Mouse (Mus musculus): Measurements from ENCODE around the gene Smim11. TPM values are rescaled to one million over a fixed set of nuclear protein-coding genes. Genes with fewer than 3 reads are reported as not detected.

Gene Smim11
- 65.6 and 74.9 TPM in 2 replicates for polyA plus RNA-seq (2015; fragmentation: Nextera tagmentation; extraction: Ambion mirVana)

DNA sequence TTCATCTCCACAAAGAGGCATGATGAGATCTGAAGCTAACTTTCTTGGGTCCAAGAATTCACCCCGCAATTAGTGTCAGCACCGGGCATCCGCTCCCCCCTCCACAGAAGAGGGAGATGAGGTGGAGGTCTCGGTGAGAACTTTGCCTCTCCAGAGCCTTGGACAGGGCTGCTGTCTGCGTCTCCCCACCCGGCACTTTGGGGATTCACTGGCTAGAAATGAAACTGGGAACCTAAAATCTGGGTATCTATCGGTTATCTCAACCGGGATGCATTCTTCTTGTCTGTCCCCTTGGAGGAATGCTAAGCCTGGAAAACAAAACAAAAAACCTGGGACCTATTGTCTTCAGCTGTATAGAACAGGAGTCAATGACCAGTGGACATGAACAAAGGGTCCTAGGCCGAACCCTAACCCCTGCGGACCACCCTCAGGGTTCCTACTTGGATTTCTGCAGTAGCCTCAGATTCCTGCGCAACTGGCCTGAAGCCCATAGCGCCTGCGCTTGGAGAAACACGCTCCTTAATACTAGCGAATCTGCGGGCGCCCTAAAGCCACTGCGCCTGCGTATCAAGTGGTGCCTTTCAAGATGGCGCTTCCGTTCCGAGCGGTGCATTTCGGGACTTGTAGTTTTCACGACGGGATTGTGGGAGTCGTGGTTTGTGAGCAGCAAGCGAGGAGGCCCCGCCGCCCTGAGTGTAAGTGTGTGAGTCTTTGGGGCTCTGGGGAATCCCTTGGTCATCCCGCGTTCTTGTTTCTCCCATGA is at the start of gene Smim11:
Gene Smim11, plus strand, starts transcription at position 638 of the 763 bp plus-strand sequence.
- 10% methylated on average over 32 of the region's 32 CpGs for WGBS (ENCODE audit: insufficient replicate concordance)
- peaks cover 34% of the 10 kb centered on the region for H3K4me1 ChIP-seq (replicated peaks)
- H3K9me3 ChIP-seq (replicated peaks), result no peaks in the 10 kb centered on the region
- H3K27me3 ChIP-seq, result no peaks in the 10 kb centered on the region
- peak within 1 kb of the TSS; percentile 48 for H3K27ac ChIP-seq
- H3K4me3 ChIP-seq (replicated peaks), result peak within 1 kb of the TSS; percentile 75
- no peaks in the 10 kb centered on the region for H3K36me3 ChIP-seq
- peak within 1 kb of the TSS; percentile 78 for H3K9ac ChIP-seq
- H3K4me2 ChIP-seq, result peak within 1 kb of the TSS; percentile 83
- ATAC-seq (ENCODE audit: low read depth) (peak; percentile 91), DNase-seq (peak; percentile 91)

DNA sequence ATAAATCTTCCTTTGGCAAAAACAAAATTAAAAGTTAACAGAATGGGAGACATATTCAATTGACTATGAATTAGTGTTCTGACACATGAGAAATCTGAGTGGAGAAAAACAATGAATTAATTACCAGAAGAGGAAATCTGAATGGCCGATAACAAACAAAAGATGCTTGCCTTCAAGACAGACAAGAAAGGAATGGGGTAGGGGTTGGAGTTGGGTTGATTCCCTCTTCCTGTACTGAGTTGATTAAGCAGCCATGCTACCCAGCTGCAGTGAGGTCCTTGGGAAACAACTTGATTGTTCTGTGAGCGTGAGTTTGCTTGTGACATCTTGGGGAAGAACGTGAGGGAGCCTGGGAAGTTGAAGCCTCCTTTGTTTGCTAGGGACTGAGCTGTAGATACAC is 46.8 kb upstream of the Smim11 start:
- ATAC-seq (ENCODE audit: low read depth) (no peak), DNase-seq (no peak)
- Histone ChIP-seq H3K4me2 (no peak overlapping the region), H3K4me1 (replicated peaks) (no peaks in the 10 kb centered on the region), H3K27me3 (no peaks in the 10 kb centered on the region), H3K9me3 (replicated peaks) (no peaks in the 10 kb centered on the region), H3K4me3 (replicated peaks) (no peak overlapping the region), H3K36me3 (no peaks in the 10 kb centered on the region), H3K27ac (no peak overlapping the region), H3K9ac (no peak overlapping the region)
- 58% methylated on average over 3 of the region's 3 CpGs for WGBS (ENCODE audit: insufficient replicate concordance)

DNA sequence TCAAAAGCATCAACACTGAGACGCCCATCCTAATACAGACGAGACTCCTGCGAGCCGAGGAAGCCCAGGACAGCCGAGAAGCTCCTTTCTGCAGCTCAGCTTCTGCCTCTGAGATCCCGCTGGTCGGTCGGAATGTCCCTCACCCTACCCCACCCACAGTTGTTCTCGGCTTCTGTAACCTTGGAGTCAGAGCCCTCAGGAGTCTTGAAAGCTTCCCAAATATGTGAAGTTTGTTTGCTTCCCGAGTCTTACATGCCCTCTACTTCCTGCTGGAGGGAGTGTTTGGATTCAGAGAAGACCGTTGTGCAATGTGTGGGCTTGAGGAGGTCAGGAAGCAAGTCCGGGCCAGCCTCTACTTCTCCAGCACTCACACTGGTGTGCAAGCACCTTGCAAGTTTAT is 33.2 kb upstream of the Smim11 start:
- Histone ChIP-seq H3K9ac (no peak overlapping the region), H3K4me1 (replicated peaks) (no peaks in the 10 kb centered on the region), H3K36me3 (no peaks in the 10 kb centered on the region), H3K4me2 (no peak overlapping the region), H3K27me3 (0 out of 2 replicates have a peak, but pooled peaks cover 4% of the 10 kb centered on the region), H3K27ac (no peak overlapping the region), H3K4me3 (replicated peaks) (no peak overlapping the region), H3K9me3 (replicated peaks) (no peaks in the 10 kb centered on the region)
- ATAC-seq (ENCODE audit: low read depth) (no peak), DNase-seq (no peak)
- 53% methylated on average over 12 of the region's 12 CpGs for WGBS (ENCODE audit: insufficient replicate concordance)

DNA sequence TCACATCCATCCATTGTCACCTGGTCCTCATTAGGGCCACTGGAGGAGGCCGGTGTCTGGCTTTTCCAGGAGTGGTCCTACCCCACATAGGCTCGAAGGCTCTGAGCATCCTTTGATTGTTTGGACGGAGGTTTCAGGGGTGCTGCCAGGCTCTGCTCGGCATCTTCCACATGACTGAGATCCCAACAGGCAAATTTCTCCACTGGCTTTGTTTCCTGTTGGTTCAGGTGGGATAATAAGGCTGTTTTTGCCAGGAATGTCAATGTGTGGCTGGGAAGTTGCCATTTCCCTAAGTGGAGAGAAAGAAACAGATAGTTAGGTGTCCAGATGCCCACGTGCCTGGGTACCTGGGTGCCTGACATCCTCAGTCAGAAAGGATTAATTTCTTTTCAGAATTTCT is 26.6 kb upstream of the Smim11 start:
- DNase-seq (no peak), ATAC-seq (ENCODE audit: low read depth) (no peak)
- no peak overlapping the region for H3K4me3 ChIP-seq (replicated peaks)
- H3K27ac ChIP-seq, result no peak overlapping the region
- H3K9me3 ChIP-seq (replicated peaks), result no peaks in the 10 kb centered on the region
- no peak overlapping the region for H3K9ac ChIP-seq
- 62% methylated on average over 5 of the region's 5 CpGs for WGBS (ENCODE audit: insufficient replicate concordance)
- no peak overlapping the region for H3K4me2 ChIP-seq
- no peaks in the 10 kb centered on the region for H3K4me1 ChIP-seq (replicated peaks)
- no peaks in the 10 kb centered on the region for H3K36me3 ChIP-seq
- H3K27me3 ChIP-seq, result no peaks in the 10 kb centered on the region

DNA sequence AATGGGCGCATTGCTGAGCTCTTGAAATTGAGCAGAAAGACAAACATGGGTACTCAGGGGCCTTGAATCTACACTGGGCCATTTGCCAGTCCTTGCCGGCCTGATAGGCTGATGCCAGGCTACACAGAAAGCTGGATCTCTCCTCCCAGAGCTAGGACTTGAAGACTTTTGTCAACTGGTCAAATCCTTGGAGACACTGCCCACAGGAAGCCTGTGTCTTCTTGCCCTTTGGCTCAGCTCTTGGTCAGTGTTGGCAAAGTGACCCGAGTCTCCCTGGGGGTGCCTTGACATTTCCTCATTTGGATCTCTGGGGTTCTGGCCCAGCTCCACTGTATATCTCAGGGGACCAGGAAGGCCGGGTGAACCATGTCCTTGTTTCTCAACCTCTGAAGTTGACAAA is 25.6 kb upstream of the Smim11 start:
- ATAC-seq (ENCODE audit: low read depth), result no peak
- H3K27ac ChIP-seq, result no peak overlapping the region
- no peak overlapping the region for H3K9ac ChIP-seq
- H3K4me3 ChIP-seq (replicated peaks), result no peak overlapping the region
- DNase-seq, result no peak
- H3K36me3 ChIP-seq, result no peaks in the 10 kb centered on the region
- no peaks in the 10 kb centered on the region for H3K4me1 ChIP-seq (replicated peaks)
- no peak overlapping the region for H3K4me2 ChIP-seq
- 56% methylated on average over 4 of the region's 4 CpGs for WGBS (ENCODE audit: insufficient replicate concordance)
- no peaks in the 10 kb centered on the region for H3K9me3 ChIP-seq (replicated peaks)
- no peaks in the 10 kb centered on the region for H3K27me3 ChIP-seq

DNA sequence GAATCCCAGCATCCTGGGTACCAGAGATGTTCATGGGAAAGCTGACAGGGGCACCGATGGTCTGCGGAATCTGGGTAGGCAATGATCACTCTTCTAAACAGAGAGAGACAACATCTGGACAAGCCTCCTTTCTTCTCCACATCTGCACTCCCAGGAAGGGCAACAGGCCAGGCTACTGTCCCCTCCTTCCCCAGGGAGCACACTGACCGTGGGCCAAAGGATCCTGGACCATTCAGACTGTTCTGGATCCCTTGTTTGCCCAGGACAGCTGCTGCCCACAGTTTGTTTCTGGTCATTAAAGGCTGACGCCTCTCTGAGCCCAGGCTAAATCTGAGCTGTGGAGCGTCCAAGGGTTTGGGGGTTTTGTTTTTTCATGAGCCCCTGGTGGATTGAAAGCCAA is 18.4 kb upstream of the Smim11 start:
- Histone ChIP-seq H3K27ac (no peak overlapping the region), H3K27me3 (no peaks in the 10 kb centered on the region; the same call in 1 of the 2 replicates), H3K9me3 (replicated peaks) (no peaks in the 10 kb centered on the region), H3K36me3 (no peaks in the 10 kb centered on the region), H3K9ac (no peak overlapping the region), H3K4me2 (no peak overlapping the region), H3K4me1 (replicated peaks) (no peaks in the 10 kb centered on the region), H3K4me3 (replicated peaks) (no peak overlapping the region)
- DNase-seq (no peak), ATAC-seq (ENCODE audit: low read depth) (no peak)
- 69% methylated on average over 5 of the region's 5 CpGs for WGBS (ENCODE audit: insufficient replicate concordance)

DNA sequence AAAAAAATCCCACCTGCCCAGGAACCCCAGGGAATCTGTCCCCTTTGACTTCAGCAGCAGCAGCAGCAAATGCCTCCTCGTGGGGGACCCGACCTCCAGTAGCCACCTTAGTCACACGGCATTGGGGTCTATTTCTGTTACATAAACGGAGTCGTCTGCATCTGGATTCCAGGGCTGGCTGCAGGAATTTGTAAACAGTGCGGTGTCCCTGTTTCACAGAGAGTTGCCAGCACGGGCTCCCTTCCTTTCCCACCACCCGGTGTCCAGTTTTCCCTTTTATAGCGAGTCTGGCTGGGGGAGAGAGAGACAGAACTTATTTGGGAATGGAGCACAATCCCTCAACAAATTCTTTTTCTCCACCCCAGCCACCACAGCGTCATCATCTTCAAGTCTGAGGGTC is 16.0 kb upstream of the Smim11 start:
- Histone ChIP-seq H3K27ac (no peak overlapping the region), H3K9ac (no peak overlapping the region), H3K4me1 (replicated peaks) (no peaks in the 10 kb centered on the region), H3K36me3 (no peaks in the 10 kb centered on the region), H3K9me3 (replicated peaks) (no peaks in the 10 kb centered on the region), H3K4me2 (no peak overlapping the region), H3K4me3 (replicated peaks) (no peak overlapping the region), H3K27me3 (no peaks in the 10 kb centered on the region; the same call in 1 of the 2 replicates)
- no peak for DNase-seq
- no peak for ATAC-seq (ENCODE audit: low read depth)
- 36% methylated on average over 10 of the region's 10 CpGs for WGBS (ENCODE audit: insufficient replicate concordance)

DNA sequence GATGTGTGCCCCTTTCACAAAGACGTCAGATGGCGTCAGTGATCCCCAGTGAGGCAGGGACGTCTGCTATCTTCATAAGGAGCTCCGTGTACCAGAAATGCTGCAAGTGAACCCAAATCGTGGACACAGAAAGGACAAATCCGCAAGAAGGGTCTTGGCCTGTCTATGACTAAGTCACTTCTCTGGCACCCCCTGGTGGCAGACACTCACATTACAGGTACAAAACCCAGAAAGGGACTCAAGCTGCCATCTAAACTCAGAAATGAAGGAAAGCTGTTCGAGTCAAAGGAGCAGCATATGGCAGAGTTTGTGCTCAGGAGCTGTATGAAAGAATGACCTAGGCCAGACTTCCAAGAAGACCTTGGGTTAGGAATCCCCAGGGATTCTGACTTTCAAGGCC is 14.5 kb upstream of the Smim11 start:
- ATAC-seq (ENCODE audit: low read depth) (no peak), DNase-seq (peak; percentile 55)
- 8% methylated on average over 7 of the region's 7 CpGs for WGBS (ENCODE audit: insufficient replicate concordance)
- H3K9ac ChIP-seq, result no peak overlapping the region
- H3K4me1 ChIP-seq (replicated peaks), result no peaks in the 10 kb centered on the region
- no peaks in the 10 kb centered on the region for H3K36me3 ChIP-seq
- H3K4me3 ChIP-seq (replicated peaks), result no peak overlapping the region
- H3K9me3 ChIP-seq (replicated peaks), result no peaks in the 10 kb centered on the region
- H3K27me3 ChIP-seq, result no peaks in the 10 kb centered on the region; the same call in 1 of the 2 replicates
- H3K4me2 ChIP-seq, result no peak overlapping the region
- no peak overlapping the region for H3K27ac ChIP-seq

DNA sequence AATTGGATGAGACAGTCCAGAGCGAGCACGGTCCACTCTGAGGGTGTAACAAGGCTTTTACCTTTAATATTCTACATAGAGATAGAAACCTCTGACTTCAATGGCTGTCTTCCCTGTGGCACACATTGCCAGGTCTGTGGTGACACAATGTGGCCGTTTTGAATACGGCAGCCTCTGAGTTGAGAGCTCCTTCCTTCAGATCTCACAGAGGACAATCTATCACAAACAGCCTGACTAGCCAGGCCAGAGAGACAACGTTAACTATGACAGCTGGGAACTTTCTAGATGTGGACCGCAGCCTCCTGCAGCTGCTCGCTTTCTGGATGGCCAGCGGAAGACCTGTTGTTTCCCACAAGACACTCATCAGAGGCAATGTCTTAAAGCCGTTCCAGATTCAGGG is 12.3 kb upstream of the Smim11 start:
- DNase-seq (no peak), ATAC-seq (ENCODE audit: low read depth) (no peak)
- Histone ChIP-seq H3K4me2 (no peak overlapping the region), H3K27ac (no peak overlapping the region), H3K9me3 (replicated peaks) (no peaks in the 10 kb centered on the region), H3K27me3 (no peaks in the 10 kb centered on the region; the same call in 1 of the 2 replicates), H3K4me3 (replicated peaks) (no peak overlapping the region), H3K36me3 (no peaks in the 10 kb centered on the region), H3K9ac (no peak overlapping the region), H3K4me1 (replicated peaks) (no peaks in the 10 kb centered on the region)
- WGBS (ENCODE audit: insufficient replicate concordance), result 68% methylated on average over 9 of the region's 9 CpGs

DNA sequence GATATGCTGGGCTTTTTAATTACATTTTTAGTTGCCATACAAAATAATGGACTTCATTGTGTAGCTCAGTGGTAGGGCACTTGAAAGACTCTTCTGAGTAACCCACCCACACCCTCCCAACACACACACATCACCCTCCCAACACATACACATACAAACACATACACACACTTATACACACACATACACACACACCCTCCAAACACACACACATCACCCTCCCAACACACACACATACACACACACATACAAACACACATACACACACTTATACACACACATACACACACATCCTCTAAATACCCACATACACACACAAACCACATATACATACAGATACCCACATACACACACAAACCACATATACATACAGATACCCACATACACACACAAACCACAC is 11.0 kb upstream of the Smim11 start:
- ATAC-seq (ENCODE audit: low read depth), result no peak
- no peak for DNase-seq
- no peaks in the 10 kb centered on the region for H3K9me3 ChIP-seq (replicated peaks)

DNA sequence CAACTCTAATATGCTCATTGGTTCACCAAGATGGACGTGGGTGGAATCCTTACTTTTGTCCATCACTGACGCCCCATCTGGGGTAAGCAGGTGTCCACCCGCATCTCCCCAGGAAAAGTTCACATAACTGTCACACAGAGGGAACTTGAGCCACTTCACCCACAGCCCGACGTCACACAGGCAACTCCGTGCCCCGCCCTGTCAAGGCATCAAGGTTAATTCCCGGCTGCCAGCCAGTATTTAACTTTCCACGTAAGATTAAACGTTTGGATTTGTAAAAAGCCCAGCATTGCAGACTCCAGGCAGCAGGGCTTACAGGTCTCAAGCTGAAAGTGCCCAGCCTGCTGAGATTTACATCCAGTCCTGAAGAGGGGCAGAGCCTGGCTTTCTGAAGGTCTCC is 9.0 kb upstream of the Smim11 start, which contains the start of gene Kcne2:
Gene Kcne2, plus strand, starts transcription at position 289 of the 400 bp plus-strand sequence.
- Histone ChIP-seq H3K4me2 (no peak within 1 kb of the TSS), H3K4me1 (replicated peaks) (no peaks in the 10 kb centered on the region), H3K27me3 (no peaks in the 10 kb centered on the region; the same call in 1 of the 2 replicates), H3K4me3 (replicated peaks) (no peak within 1 kb of the TSS), H3K9ac (no peak within 1 kb of the TSS), H3K9me3 (replicated peaks) (no peaks in the 10 kb centered on the region), H3K27ac (no peak within 1 kb of the TSS), H3K36me3 (no peaks in the 10 kb centered on the region)
- 61% methylated on average over 10 of the region's 10 CpGs for WGBS (ENCODE audit: insufficient replicate concordance)
- DNase-seq, result no peak
- no peak for ATAC-seq (ENCODE audit: low read depth)

More for the DNA sequence above, 11.0 kb upstream of the Smim11 start:
- H3K4me2 ChIP-seq, result no peak overlapping the region
- H3K27ac ChIP-seq, result no peak overlapping the region
- no peaks in the 10 kb centered on the region; the same call in 1 of the 2 replicates for H3K27me3 ChIP-seq
- no peaks in the 10 kb centered on the region for H3K4me1 ChIP-seq (replicated peaks)
- H3K36me3 ChIP-seq, result no peaks in the 10 kb centered on the region
- no peak overlapping the region for H3K9ac ChIP-seq
- H3K4me3 ChIP-seq (replicated peaks), result no peak overlapping the region

All from liver, embryonic 13.5 days (tissue).